Mouse (Mus musculus): ENCODE data around the gene Batf3. TPM values are rescaled to one million over a fixed set of nuclear protein-coding genes. Genes with fewer than 3 reads are reported as not detected.

Gene Batf3
- total and polyA plus RNA-seq, 3 experiments = 42.5 to 50.4 (median 44.7) TPM

- TF ChIP-seq KAT2A (IDR thresholded peaks at IDR 0.05; ENCODE audit: insufficient replicate concordance, low read length) (peak; percentile 93), EP300 (IDR thresholded peaks at IDR 0.05; ENCODE audit: low read length) (no peak), HCFC1 (IDR thresholded peaks at IDR 0.05; ENCODE audit: low read depth, low read length) (peak; percentile 94), ZKSCAN1 (IDR thresholded peaks at IDR 0.05; ENCODE audit: borderline replicate concordance, low read depth, low read length) (no peak), TBP (conservative IDR thresholded peaks at IDR 0.05; ENCODE audit: low read depth, low read length) (peak; percentile 91), MAX (IDR thresholded peaks at IDR 0.05; ENCODE audit: low read length) (peak; percentile 71; the same call in 1 of the 2 replicates), ETS1 (conservative IDR thresholded peaks at IDR 0.05; ENCODE audit: low read depth, low read length) (no peak), MAFK (IDR thresholded peaks at IDR 0.05; ENCODE audit: insufficient replicate concordance, low read length) (no peak), USF2 (conservative IDR thresholded peaks at IDR 0.05; ENCODE audit: low read depth, low read length) (no peak), ELF1 (IDR thresholded peaks at IDR 0.05; ENCODE audit: low read depth, low read length) (peak; percentile 80), CTCF (conservative IDR thresholded peaks at IDR 0.05 in 1 of 2, IDR thresholded peaks at IDR 0.05 in 1 of 2; ENCODE audit: low read depth in 2 of 2, low read length in 2 of 2) (no peak), MEF2A (IDR thresholded peaks at IDR 0.05; ENCODE audit: borderline replicate concordance, low read depth, low read length) (peak; percentile 82), RAD21 (IDR thresholded peaks at IDR 0.05; ENCODE audit: low read depth, low read length) (no peak; the same call in 1 of the 2 replicates), SIN3A (IDR thresholded peaks at IDR 0.05; ENCODE audit: low read length) (peak; percentile 97)
These were observed 34.7 kb upstream of the Batf3 start, which contains the start of the genes Tatdn3 and Nsl1 (continued) for GRCm38 (mm10) chr1:191062781-191063485.

DNA sequence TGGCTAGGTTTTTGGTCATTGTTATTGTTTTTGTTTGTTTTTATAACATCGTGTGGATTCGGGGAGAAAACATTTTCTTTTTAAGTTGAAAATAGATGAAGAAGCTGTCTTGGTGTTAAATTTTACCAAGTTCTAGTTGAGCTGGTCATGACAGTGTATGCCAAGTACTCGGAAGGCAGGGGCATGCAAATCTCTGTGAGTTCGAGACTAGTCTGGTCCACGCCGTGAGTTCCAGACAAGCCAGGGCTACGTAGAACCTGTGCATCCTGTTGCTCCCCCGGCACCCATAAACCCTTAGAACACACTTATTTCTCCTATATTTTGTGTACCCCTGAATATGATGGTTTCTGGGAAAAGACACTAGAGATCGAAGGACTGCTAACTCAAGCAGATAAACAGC, 33.9 kb upstream of the Batf3 start:
- Histone ChIP-seq H3K27ac (ENCODE audit: insufficient read depth, low read depth) (no peak overlapping the region), H3K27me3 (replicated peaks) (no peaks in the 10 kb centered on the region), H3K36me3 (replicated peaks in 1 of 2; ENCODE audit: control insufficient read depth in 1 of 2, insufficient read depth in 1 of 2, low read length in 1 of 2) (peaks cover 29 to 47% of the 10 kb centered on the region in 2 experiments), H3K4me3 (replicated peaks in 1 of 3; ENCODE audit: low read depth in 2 of 3, low read length in 2 of 3, poor library complexity in 1 of 3) (peak overlapping the region; percentile 93 to 99 (median 97)), H3K79me2 (replicated peaks; ENCODE audit: control insufficient read depth, extremely low read depth, insufficient read depth, poor library complexity, severe bottlenecking) (peaks cover 39% of the 10 kb centered on the region), H3K4me1 (ENCODE audit: control insufficient read depth in 1 of 2, insufficient read depth in 2 of 2) (peaks cover 9 to 38% of the 10 kb centered on the region in 2 experiments), H3K9me3 (replicated peaks; ENCODE audit: low read length) (no peaks in the 10 kb centered on the region), H3K9ac (ENCODE audit: insufficient read depth, low read depth) (peak overlapping the region; percentile 54), H3K4me2 (ENCODE audit: insufficient read depth, low read depth, poor library complexity, severe bottlenecking) (peak overlapping the region; percentile 96)
- TF ChIP-seq NRF1 (IDR thresholded peaks at IDR 0.05; ENCODE audit: low read depth, low read length) (no peak), ZC3H11A (IDR thresholded peaks at IDR 0.05; ENCODE audit: low read depth, low read length) (no peak), POLR2AphosphoS2 (IDR thresholded peaks at IDR 0.05; ENCODE audit: low read depth, low read length) (no peak), MAFK (IDR thresholded peaks at IDR 0.05; ENCODE audit: insufficient replicate concordance, low read length) (no peak), PAX5 (IDR thresholded peaks at IDR 0.05; ENCODE audit: low read length) (no peak), IRF4 (IDR thresholded peaks at IDR 0.05; ENCODE audit: low read depth, low read length) (no peak), JUND (conservative IDR thresholded peaks at IDR 0.05; ENCODE audit: low read depth, low read length) (no peak), E2F4 (IDR thresholded peaks at IDR 0.05; ENCODE audit: insufficient replicate concordance, low read depth, low read length) (no peak), EP300 (IDR thresholded peaks at IDR 0.05; ENCODE audit: low read length) (no peak), CHD1 (IDR thresholded peaks at IDR 0.05; ENCODE audit: low read depth, low read length) (no peak), RAD21 (IDR thresholded peaks at IDR 0.05; ENCODE audit: low read depth, low read length) (no peak), USF2 (conservative IDR thresholded peaks at IDR 0.05; ENCODE audit: low read depth, low read length) (no peak), RCOR1 (conservative IDR thresholded peaks at IDR 0.05; ENCODE audit: low read depth, low read length) (no peak), MAZ (IDR thresholded peaks at IDR 0.05; ENCODE audit: low read depth, low read length) (no peak), MEF2A (IDR thresholded peaks at IDR 0.05; ENCODE audit: borderline replicate concordance, low read depth, low read length) (no peak), TBP (conservative IDR thresholded peaks at IDR 0.05; ENCODE audit: low read depth, low read length) (no peak), HCFC1 (IDR thresholded peaks at IDR 0.05; ENCODE audit: low read depth, low read length) (no peak), ZNF384 (IDR thresholded peaks at IDR 0.05; ENCODE audit: low read depth, low read length) (no peak), MAX (IDR thresholded peaks at IDR 0.05; ENCODE audit: low read length) (no peak)
- no peak for DNase-seq (ENCODE audit: extremely low read depth)
- dilution Hi-C loops (cut with MboI; ENCODE audit: extremely low pct_ligation_motif_present, extremely low pct_unique_long_range_greater_than_20kb, low sequenced_read_pairs) (no loop called here), in situ Hi-C loops (cut with MboI; ENCODE audit: low pct_ligation_motif_present, low pct_unique_long_range_greater_than_20kb, low sequenced_read_pairs) (no loop called here)
